Mouse (Mus musculus) adrenal gland, postnatal 10 days (tissue): Measurements from ENCODE around the gene Neurl4. TPM values are rescaled to one million over a fixed set of nuclear protein-coding genes. Genes with fewer than 3 reads are reported as not detected.
A peak's percentile ranks its signal among the peaks of the same experiment; 100 is the strongest.
"Not testable (repeated sequence)": the region's sequence is repeated elsewhere in the genome, so short reads cannot be mapped to it uniquely, and the experiment has no call there.

Source experiments
- DNase-seq: peaks from one replicate; pipeline ENCODE4 v3.0.0; 2021; ENCODE audit warnings: mixed read lengths
- long read RNA-seq, 2 experiments: library from polyadenylated mRNA; stranded (forward); transcript quantifications; one replicate each; pipeline ENCODE4 v2.0.0; 2021
- total RNA-seq, 2 experiments: library from RNA; stranded (reverse); gene quantifications; 2 replicates each; pipeline ENCODE4 v1.2.3; 2021

Gene Neurl4
- 10 to 100 TPM; 33.6 to 48.1 TPM for total RNA-seq
- long read RNA-seq, experiment 1, partial matches to known transcripts = 7 of 37 reads
- long read RNA-seq, experiment 1, other reads (novel, unspliced or antisense) = 30 of 37 reads
- long read RNA-seq, experiment 2, full-length matches to known transcripts = 1 of 17 reads
- long read RNA-seq, experiment 2, partial matches to known transcripts = 4 of 17 reads
- long read RNA-seq, experiment 2, other reads (novel, unspliced or antisense) = 12 of 17 reads

- peak; percentile 91 for DNase-seq
These were observed at the start of gene Neurl4, which contains the start of gene 2810408A11Rik for GRCm38 (mm10) chr11:69900471-69901405. TSS of gene Neurl4 (plus strand) at chr11:69901072. TSS of gene 2810408A11Rik (minus strand) at chr11:69900987.

GRCm38 (mm10) chr11:69853994-69854393 lies 46.9 kb upstream of the Neurl4 start:
- DNase-seq = no peak

- DNase-seq = no peak
These were observed 46.2 kb upstream of the Neurl4 start for GRCm38 (mm10) chr11:69854680-69855079.

GRCm38 (mm10) chr11:69855347-69855746 lies 45.5 kb upstream of the Neurl4 start:
- DNase-seq = peak; percentile 69

GRCm38 (mm10) chr11:69858113-69858998 lies 42.5 kb upstream of the Neurl4 start, which contains the start of gene Tnk1:
TSS of gene Tnk1 (minus strand) at chr11:69858730.
- DNase-seq = no peak

- DNase-seq = not testable (repeated sequence)
These were observed 37.1 kb upstream of the Neurl4 start for GRCm38 (mm10) chr11:69863729-69864128.

- no peak for DNase-seq
These were observed 36.6 kb upstream of the Neurl4 start for GRCm38 (mm10) chr11:69864138-69864860.

GRCm38 (mm10) chr11:69865561-69865960 lies 35.3 kb upstream of the Neurl4 start:
- DNase-seq = no peak

- no peak for DNase-seq
These were observed 33.5 kb upstream of the Neurl4 start for GRCm38 (mm10) chr11:69867335-69867734.

GRCm38 (mm10) chr11:69870289-69871069 lies 30.4 kb upstream of the Neurl4 start:
- DNase-seq = no peak

- no peak for DNase-seq
These were observed 29.1 kb upstream of the Neurl4 start for GRCm38 (mm10) chr11:69871822-69872221.

GRCm38 (mm10) chr11:69872451-69872850 lies 28.4 kb upstream of the Neurl4 start:
- no peak for DNase-seq

- no peak for DNase-seq
These were observed 24.7 kb upstream of the Neurl4 start for GRCm38 (mm10) chr11:69876186-69876585.

GRCm38 (mm10) chr11:69876867-69877266 lies 24.0 kb upstream of the Neurl4 start:
- DNase-seq = peak; percentile 90

GRCm38 (mm10) chr11:69877878-69878277 lies 23.0 kb upstream of the Neurl4 start, which contains the start of gene Tmem95:
TSS of gene Tmem95 (minus strand) at chr11:69878018.
- no peak for DNase-seq

GRCm38 (mm10) chr11:69878399-69878798 lies 22.5 kb upstream of the Neurl4 start:
- no peak for DNase-seq

GRCm38 (mm10) chr11:69878952-69879351 lies 21.9 kb upstream of the Neurl4 start:
- DNase-seq = no peak

GRCm38 (mm10) chr11:69879711-69880110 lies 21.2 kb upstream of the Neurl4 start:
- DNase-seq = no peak

GRCm38 (mm10) chr11:69880506-69880852 lies 20.4 kb upstream of the Neurl4 start:
- peak; percentile 79 for DNase-seq

- DNase-seq = peak; percentile 94
These were observed 19.8 kb upstream of the Neurl4 start, which contains the start of gene Kctd11 for GRCm38 (mm10) chr11:69880853-69881603. TSS of gene Kctd11 (minus strand) at chr11:69881406.
